Mouse (Mus musculus) embryonic fibroblast, embryonic 13.5 days (primary cell): Measurements from ENCODE around the gene Ptprd.

Experiments
- CTCF ChIP-seq: IDR thresholded peaks from 2 replicates; pipeline ENCODE4 v1.5.1; 2011; ENCODE audit warnings: mild to moderate bottlenecking, control low read depth, low read length, moderate library complexity, borderline replicate concordance; ENCODE audit not compliant: insufficient read depth
- POLR2A ChIP-seq: IDR thresholded peaks from 2 replicates; pipeline ENCODE4 v1.6.1; 2011; ENCODE audit warnings: low read depth, mild to moderate bottlenecking, control low read depth, low read length, moderate library complexity

DNA sequence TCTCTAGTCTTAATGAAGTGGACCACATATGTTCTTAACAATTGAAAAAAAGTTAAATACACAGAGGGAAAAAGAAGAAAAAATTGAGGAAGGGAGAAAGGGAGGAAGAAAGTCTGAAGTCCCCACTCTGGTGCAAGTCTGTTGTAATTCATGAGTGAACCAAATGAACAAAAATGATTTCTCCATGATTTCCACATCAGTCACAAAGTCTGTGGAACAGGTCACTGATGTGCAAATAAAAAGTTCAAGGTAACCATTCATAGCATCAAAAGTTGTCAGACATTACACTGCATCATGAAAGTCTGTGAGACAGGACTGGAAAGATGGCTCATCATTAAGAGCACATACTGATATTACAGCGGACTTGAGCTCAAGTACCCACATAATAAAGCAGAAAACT lies 1996.6 kb downstream of the Ptprd start:
- no peak for TF ChIP-seq CTCF
- no peak for TF ChIP-seq POLR2A
